Mouse (Mus musculus) kidney, embryonic 14.5 days (tissue): ENCODE measurements at regions not wholly inside any gene's neighbourhood (a gene's known extent, or its start where the extent isn't known, plus 50 kb on each side); places are given as distances from the start of the nearest gene placed in this dataset.

Experiments used
- ATAC-seq: fragments of 200-750 bp; cut with Nextera tagmentation; 2 replicates; pipeline ENCODE4 v1.8.0; 2017; ENCODE audit warnings: moderate number of reproducible peaks, mild to moderate bottlenecking, moderate TSS enrichment, moderate library complexity; ENCODE audit not compliant: low FRiP score, low TSS enrichment
- H3K27ac ChIP-seq: fragments of 300-500 bp; sonication (generic); 2 replicates; pipeline ENCODE4 v1.5.1; 2014; ENCODE audit warnings: low read depth, mild to moderate bottlenecking, low read length, moderate library complexity, mixed read lengths
- H3K27me3 ChIP-seq: fragments of 300-500 bp; sonication (generic); 2 replicates; pipeline ENCODE4 v1.6.1; 2014; ENCODE audit warnings: mild to moderate bottlenecking, low read length; ENCODE audit not compliant: control insufficient read depth, insufficient read depth
- H3K36me3 ChIP-seq: fragments of 300-500 bp; sonication (generic); 2 replicates; pipeline ENCODE4 v1.6.1; 2014; ENCODE audit warnings: low read length, mixed read lengths; ENCODE audit not compliant: control insufficient read depth, insufficient read depth
- H3K4me1 ChIP-seq: fragments of 300-500 bp; sonication (generic); 2 replicates; pipeline ENCODE4 v1.6.1; 2014; ENCODE audit warnings: low read length, mixed read lengths; ENCODE audit not compliant: control insufficient read depth, insufficient read depth
- H3K4me2 ChIP-seq: fragments of 300-500 bp; sonication (generic); replicated peaks from 2 replicates; pipeline ENCODE4 v1.6.1; 2014; ENCODE audit warnings: low read depth, mild to moderate bottlenecking, low read length
- H3K4me3 ChIP-seq: fragments of 300-500 bp; sonication (generic); 2 replicates; pipeline ENCODE4 v1.5.1; 2014; ENCODE audit warnings: mild to moderate bottlenecking, low read length
- H3K9ac ChIP-seq: fragments of 300-500 bp; sonication (generic); 2 replicates; pipeline ENCODE4 v1.6.1; 2014; ENCODE audit warnings: low read depth, mild to moderate bottlenecking, low read length, moderate library complexity
- H3K9me3 ChIP-seq: fragments of 300-500 bp; sonication (generic); 2 replicates; pipeline ENCODE4 v1.6.1; 2016; ENCODE audit warnings: low read length; ENCODE audit not compliant: control insufficient read depth
- WGBS: fragments of 180-500 bp; shearing (Covaris S2); extraction: QIAGEN DNeasy Blood & Tissue Kit; methylation state at CpG from one replicate; pipeline ENCODE4 v1.1.7; 2014; 5-methylcytosine and 5-hydroxymethylcytosine counted together

GRCm38 (mm10) chr2:84248169-84248568 is 177.0 kb downstream of the Calcrl start:
- no peaks in the 10 kb centered on the region for H3K4me1 ChIP-seq
- no peaks in the 10 kb centered on the region for H3K36me3 ChIP-seq
- H3K9ac ChIP-seq, result no peak overlapping the region
- H3K9me3 ChIP-seq, result no peaks in the 10 kb centered on the region
- H3K4me3 ChIP-seq, result no peak overlapping the region
- ATAC-seq, result no peak
- no peaks in the 10 kb centered on the region for H3K27me3 ChIP-seq
- no peak overlapping the region for H3K4me2 ChIP-seq
- 96% methylated on average over 3 of the region's 3 CpGs for WGBS
- no peak overlapping the region for H3K27ac ChIP-seq

- H3K27ac ChIP-seq, result no peak overlapping the region
- H3K4me1 ChIP-seq, result no peaks in the 10 kb centered on the region
- H3K36me3 ChIP-seq, result no peaks in the 10 kb centered on the region
- H3K27me3 ChIP-seq, result no peaks in the 10 kb centered on the region
- whole genome bisulfite sequencing, result 52% methylated on average over 3 of the region's 3 CpGs
- no peak overlapping the region for H3K4me2 ChIP-seq
- H3K9me3 ChIP-seq, result no peaks in the 10 kb centered on the region
- H3K4me3 ChIP-seq, result no peak overlapping the region
- H3K9ac ChIP-seq, result no peak overlapping the region
- ATAC-seq, result no peak
Measured at GRCm38 (mm10) chr2:84249871-84250270, 175.3 kb downstream of the Calcrl start.

GRCm38 (mm10) chr2:84252076-84252475 is 173.1 kb downstream of the Calcrl start:
- no peaks in the 10 kb centered on the region for H3K36me3 ChIP-seq
- no peaks in the 10 kb centered on the region for H3K9me3 ChIP-seq
- ATAC-seq, result no peak
- H3K4me2 ChIP-seq, result no peak overlapping the region
- no peaks in the 10 kb centered on the region for H3K27me3 ChIP-seq
- H3K4me1 ChIP-seq, result no peaks in the 10 kb centered on the region
- H3K27ac ChIP-seq, result no peak overlapping the region
- H3K4me3 ChIP-seq, result no peak overlapping the region
- no peak overlapping the region for H3K9ac ChIP-seq
- WGBS, result 80% methylated on average over 1 of the region's 1 CpGs

DNA sequence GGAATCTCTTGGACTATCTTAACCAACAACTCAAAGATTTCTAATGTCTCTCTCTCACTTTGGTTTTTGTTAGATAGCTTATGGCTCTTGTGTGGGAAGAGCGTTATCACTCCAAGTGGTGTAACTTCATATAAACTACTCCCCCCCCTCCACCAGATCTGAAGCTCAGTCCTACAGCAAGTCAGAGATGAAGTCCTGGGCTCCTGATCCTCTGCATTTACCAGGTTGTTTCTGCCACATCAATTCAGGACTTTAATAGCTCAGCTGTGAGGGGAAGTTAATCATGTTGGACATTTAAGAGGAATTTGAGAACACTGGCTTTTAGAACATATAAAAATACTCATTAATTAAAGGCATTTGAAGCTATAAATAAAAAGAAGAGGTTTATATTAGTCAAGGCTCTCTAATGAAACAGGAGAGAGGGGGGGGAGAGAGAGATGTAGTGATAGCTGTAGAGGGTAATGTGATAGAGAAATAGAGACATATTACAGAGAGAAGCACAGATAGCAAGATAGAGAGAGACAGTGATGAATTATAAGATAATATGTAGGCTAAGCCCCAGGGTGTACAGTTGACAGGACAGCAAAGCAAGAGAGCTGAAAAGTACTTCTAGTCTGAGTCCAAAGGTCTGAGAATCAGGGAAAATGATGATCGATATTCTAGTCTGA is 166.7 kb downstream of the Calcrl start:
- Histone ChIP-seq H3K9me3 (no peaks in the 10 kb centered on the region), H3K4me1 (no peaks in the 10 kb centered on the region), H3K9ac (no peak overlapping the region), H3K4me3 (no peak overlapping the region), H3K36me3 (no peaks in the 10 kb centered on the region), H3K27me3 (no peaks in the 10 kb centered on the region), H3K4me2 (no peak overlapping the region), H3K27ac (no peak overlapping the region)
- peak; percentile 84 for ATAC-seq
- WGBS, result 23% methylated on average over 2 of the region's 2 CpGs

DNA sequence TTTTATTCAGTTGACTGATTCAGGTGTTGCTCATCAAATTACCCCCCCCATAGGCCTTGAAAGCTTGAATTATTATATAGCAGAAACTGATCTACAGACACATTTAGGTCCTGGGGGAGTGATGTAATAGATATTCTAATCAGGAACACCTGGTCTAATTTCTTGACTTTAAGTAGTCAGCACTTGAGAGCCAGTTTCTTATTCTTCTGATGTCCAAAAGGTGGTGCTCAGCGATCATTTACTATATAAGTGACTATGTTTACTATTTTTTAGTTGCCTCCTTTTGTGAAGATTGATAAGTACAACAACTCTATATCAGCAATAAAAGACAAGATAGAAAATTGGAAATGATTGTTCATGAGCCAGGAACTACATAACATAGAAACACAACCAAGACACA is 166.0 kb downstream of the Calcrl start:
- Histone ChIP-seq H3K27ac (no peak overlapping the region), H3K9ac (no peak overlapping the region), H3K4me2 (no peak overlapping the region), H3K4me1 (no peaks in the 10 kb centered on the region; the same call in 1 of the 2 replicates), H3K4me3 (no peak overlapping the region), H3K36me3 (no peaks in the 10 kb centered on the region), H3K9me3 (no peaks in the 10 kb centered on the region), H3K27me3 (no peaks in the 10 kb centered on the region)
- whole genome bisulfite sequencing, result 61% methylated on average over 1 of the region's 1 CpGs
- peak; percentile 13; the same call in 1 of the 2 replicates for ATAC-seq

- H3K9me3 ChIP-seq, result no peaks in the 10 kb centered on the region
- no peaks in the 10 kb centered on the region for H3K36me3 ChIP-seq
- H3K4me3 ChIP-seq, result no peak overlapping the region
- no peaks in the 10 kb centered on the region; the same call in 1 of the 2 replicates for H3K4me1 ChIP-seq
- no peak overlapping the region for H3K4me2 ChIP-seq
- H3K27ac ChIP-seq, result no peak overlapping the region
- no peaks in the 10 kb centered on the region for H3K27me3 ChIP-seq
- ATAC-seq, result no peak
- WGBS, result 45% methylated on average over 4 of the region's 4 CpGs
- H3K9ac ChIP-seq, result no peak overlapping the region
Measured at GRCm38 (mm10) chr2:84260701-84261100, 164.5 kb downstream of the Calcrl start.

GRCm38 (mm10) chr2:84261481-84261880 is 163.7 kb downstream of the Calcrl start:
- Histone ChIP-seq H3K9me3 (no peaks in the 10 kb centered on the region), H3K27me3 (no peaks in the 10 kb centered on the region), H3K4me2 (no peak overlapping the region), H3K4me1 (no peaks in the 10 kb centered on the region; the same call in 1 of the 2 replicates), H3K9ac (no peak overlapping the region), H3K27ac (no peak overlapping the region), H3K36me3 (no peaks in the 10 kb centered on the region), H3K4me3 (no peak overlapping the region)
- 88% methylated on average over 5 of the region's 5 CpGs for WGBS
- no peak for ATAC-seq

DNA sequence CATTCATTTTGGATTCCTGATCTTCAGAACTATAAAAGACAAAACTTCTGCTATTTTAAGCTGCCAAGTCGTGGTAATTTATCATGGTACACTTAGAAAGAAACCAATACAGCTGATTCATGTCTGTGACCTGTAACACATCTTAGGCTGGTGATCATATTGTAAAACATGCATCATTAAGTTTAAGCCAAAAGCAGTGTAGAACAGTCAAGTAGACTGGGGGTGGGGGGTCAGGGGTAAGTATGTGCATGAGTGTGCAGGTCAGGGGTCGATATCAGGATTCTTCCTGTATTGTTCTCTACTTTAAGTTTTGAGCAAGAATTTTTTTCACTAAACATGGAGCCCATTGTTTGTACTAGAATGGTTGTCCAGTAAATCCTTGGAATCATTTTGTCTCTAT is 160.7 kb downstream of the Calcrl start:
- no peaks in the 10 kb centered on the region for H3K36me3 ChIP-seq
- no peak overlapping the region for H3K9ac ChIP-seq
- H3K27me3 ChIP-seq, result no peaks in the 10 kb centered on the region
- peak; percentile 74 for ATAC-seq
- no peak overlapping the region for H3K4me3 ChIP-seq
- WGBS, result 38% methylated on average over 2 of the region's 2 CpGs
- H3K9me3 ChIP-seq, result no peaks in the 10 kb centered on the region
- H3K4me1 ChIP-seq, result no peaks in the 10 kb centered on the region; the same call in 1 of the 2 replicates
- no peak overlapping the region for H3K4me2 ChIP-seq
- no peak overlapping the region for H3K27ac ChIP-seq

DNA sequence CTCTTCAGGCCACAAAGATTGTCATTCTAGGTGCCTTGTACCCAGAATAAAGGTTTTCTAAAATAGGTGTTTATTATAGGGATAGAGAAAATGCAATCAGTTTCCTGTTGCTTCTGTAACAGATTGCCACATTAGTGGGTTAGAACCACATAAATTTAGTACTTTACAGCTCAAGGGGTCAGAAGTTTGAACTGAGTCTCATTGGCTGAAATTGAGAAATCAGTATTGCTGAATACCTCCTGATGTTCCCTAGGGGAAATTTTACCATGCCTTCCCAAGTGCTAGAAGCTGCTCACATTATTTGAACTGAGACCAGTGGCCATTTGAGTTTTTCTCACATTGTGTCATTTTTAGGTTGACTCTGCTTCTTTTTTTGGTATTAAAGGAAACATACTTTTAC is 160.2 kb downstream of the Calcrl start:
- H3K9ac ChIP-seq, result no peak overlapping the region

More for the DNA sequence above, 160.2 kb downstream of the Calcrl start:
- H3K9me3 ChIP-seq, result no peaks in the 10 kb centered on the region
- no peaks in the 10 kb centered on the region for H3K27me3 ChIP-seq
- no peak overlapping the region for H3K4me2 ChIP-seq
- no peak overlapping the region for H3K27ac ChIP-seq
- H3K36me3 ChIP-seq, result no peaks in the 10 kb centered on the region
- ATAC-seq, result no peak
- H3K4me1 ChIP-seq, result no peaks in the 10 kb centered on the region; the same call in 1 of the 2 replicates
- no peak overlapping the region for H3K4me3 ChIP-seq
